ENCODE assay signal across 19 mouse cellular contexts in the genomic region with DNA sequence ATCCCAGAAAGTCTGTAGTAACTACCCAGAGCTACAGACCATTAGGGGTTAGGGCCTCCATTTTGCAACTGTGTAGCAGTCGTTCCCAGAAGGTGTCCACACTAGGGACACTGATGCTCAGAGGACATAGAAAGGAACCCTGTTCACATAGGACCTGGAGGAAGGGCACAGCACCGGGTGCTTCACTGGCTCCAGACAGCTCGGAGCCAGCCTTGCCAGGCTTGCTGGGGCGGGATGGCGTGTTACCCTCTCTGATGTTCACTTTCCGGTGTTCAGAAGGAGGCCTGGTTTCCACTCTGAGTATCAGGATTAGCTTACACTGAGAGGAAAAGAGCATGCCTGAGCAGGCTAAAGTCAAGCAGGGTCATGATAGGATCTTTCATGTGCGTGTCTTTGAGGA. TPM values are rescaled to one million over a fixed set of nuclear protein-coding genes. Genes with fewer than 3 reads are reported as not detected.
A peak's percentile ranks its signal among the peaks of the same experiment; 100 is the strongest.
DNase-seq lines count a peak whose midpoint lies in the region; TF ChIP-seq lines count a peak whose summit lies in the region.
"Had no signal": no experiment of that assay in that cellular context is flagged by ENCODE, and none has a peak within 500 bp of the region (broad histone marks: within the 10 kb centered on the region; RNA-seq: fewer than 3 reads in every experiment).

No protein-coding gene starts in this region.

- H3K27ac ChIP-seq in heart, embryonic 10.5 days, result 0 out of 2 replicates have a peak overlapping the region, but pooled peaks have one; percentile 22
- no peak overlapping the region for H3K27ac ChIP-seq in testis, adult 2 months (ENCODE audit: control insufficient read depth, insufficient read depth, low read depth, low read length)
- H3K27ac ChIP-seq: forebrain, embryonic 10.5 days; forebrain, embryonic 13.5 days; hindbrain, embryonic 12.5 days; hindbrain, embryonic 15.5 days had no signal

- H3K9me3 ChIP-seq in heart, embryonic 10.5 days, result no peaks in the 10 kb centered on the region
- H3K9me3 ChIP-seq: forebrain, embryonic 10.5 days; forebrain, embryonic 13.5 days; heart, embryonic 12.5 days; heart, embryonic 15.5 days; hindbrain, embryonic 12.5 days; hindbrain, embryonic 15.5 days had no signal

- no peaks in the 10 kb centered on the region for H3K27me3 ChIP-seq in heart, embryonic 10.5 days (ENCODE audit: insufficient read depth, poor library complexity, severe bottlenecking)
- H3K27me3 ChIP-seq in testis, adult 2 months (ENCODE audit: control insufficient read depth, insufficient read depth, low read length), result no peaks in the 10 kb centered on the region
- H3K27me3 ChIP-seq: forebrain, embryonic 13.5 days; heart, embryonic 12.5 days; heart, embryonic 15.5 days; hindbrain, embryonic 12.5 days; hindbrain, embryonic 15.5 days had no signal

- peaks cover 32% of the 10 kb centered on the region for H3K4me1 ChIP-seq in heart, embryonic 10.5 days
- peaks cover 2% of the 10 kb centered on the region; the same call in 1 of the 2 replicates for H3K4me1 ChIP-seq in testis, adult 2 months (ENCODE audit: control insufficient read depth, insufficient read depth, low read length)

- TF ChIP-seq POLR2A in testis, adult 2 months (IDR thresholded peaks at IDR 0.05; ENCODE audit: control insufficient read depth, low read depth, low read length), result no peak

- no peak overlapping the region for H3K4me3 ChIP-seq in heart, embryonic 10.5 days
- peak overlapping the region; percentile 90 for H3K4me3 ChIP-seq in testis, adult 2 months (ENCODE audit: control insufficient read depth, low read depth, low read length)
- H3K4me3 ChIP-seq: forebrain, embryonic 10.5 days; forebrain, embryonic 13.5 days; heart, embryonic 12.5 days; heart, embryonic 15.5 days; hindbrain, embryonic 12.5 days; hindbrain, embryonic 15.5 days had no signal

- H3K36me3 ChIP-seq in heart, embryonic 10.5 days, result no peaks in the 10 kb centered on the region
- H3K36me3 ChIP-seq in testis, adult 2 months (ENCODE audit: control insufficient read depth, insufficient read depth, low read length), result peaks cover 7% of the 10 kb centered on the region
- H3K36me3 ChIP-seq: forebrain, embryonic 10.5 days; heart, embryonic 12.5 days; heart, embryonic 15.5 days; hindbrain, embryonic 12.5 days; hindbrain, embryonic 15.5 days had no signal

- peak; percentile 1 for DNase-seq in adrenal gland, adult 2 months
- DNase-seq in adrenal gland, postnatal 4 days (ENCODE audit: low spot score in 2 of 2), result no peak
- peak; percentile 58 for DNase-seq in heart, embryonic 10.5 days (ENCODE audit: low spot score)
- DNase-seq in heart, postnatal 10 days, result no peak
- no peak for DNase-seq in testis, postnatal 14 days (ENCODE audit: low spot score)
- DNase-seq: adrenal gland, postnatal 36 days; cerebellum, adult 11 months; cerebellum, adult 8-10 months; cerebellum, postnatal 14 days; gastrocnemius, postnatal 10 days had no signal

- intact Hi-C loops in heart, postnatal 10 days (cut with DNase I), result no loop called here

- no peak for TF ChIP-seq CTCF in testis, adult 2 months (IDR thresholded peaks at IDR 0.05; ENCODE audit: control insufficient read depth, insufficient read depth, insufficient replicate concordance, low read depth, low read length)

- 87% methylated on average over 7 of the region's 7 CpGs for WGBS in heart, embryonic 10.5 days

RNA-seq across cellular contexts. Expression of gene Stk32c, which starts 2.8 kb away (rescaled TPM):
- 1 to 10 TPM; 2.8 to 3.1 TPM for total RNA-seq in adrenal gland, adult 2 months (2021)
- 3.1 and 7.4 TPM in 2 replicates for polyA plus RNA-seq in adrenal gland, adult 2 months (2012; rRNA removed)
- total RNA-seq in adrenal gland, postnatal 4 days (2021), result 1 to 10 TPM; 3.8 to 4.3 TPM
- polyA plus RNA-seq in heart, embryonic 10.5 days (2016; fragmentation: Nextera tagmentation; extraction: Ambion mirVana), result not detected in 2 replicates
- 1 to 10 TPM; 2.8 to 4.6 TPM for total RNA-seq in heart, postnatal 10 days (2021)
- polyA plus RNA-seq in testis, adult 2 months (2012; rRNA removed), result 5.1 and 5.6 TPM in 2 replicates
- total RNA-seq: granulocyte monocyte progenitor cell, adult 5-6 weeks; hematopoietic stem cell, adult 5-6 weeks had no signal
- polyA plus RNA-seq: heart, embryonic 12.5 days had no signal

RNA-seq across cellular contexts. Expression of gene Lrrc27, which starts 3.2 kb away (rescaled TPM):
- total RNA-seq in adrenal gland, adult 2 months (2021), result 1 to 10 TPM; 4.1 to 8.3 TPM
- 7.6 and 7.8 TPM in 2 replicates for polyA plus RNA-seq in adrenal gland, adult 2 months (2012; rRNA removed)
- 1 to 10 TPM; 4.5 to 5.6 TPM for total RNA-seq in adrenal gland, postnatal 4 days (2021)
- polyA plus RNA-seq in heart, embryonic 10.5 days (2016; fragmentation: Nextera tagmentation; extraction: Ambion mirVana), result 4.5 TPM in 2 replicates
- 10 to 100 TPM in 1 of 2 experiments, 1 to 10 TPM in 1; 9.3 to 10.0 TPM for total RNA-seq in heart, postnatal 10 days (2021)
- 863 and 972 TPM in 2 replicates for polyA plus RNA-seq in testis, adult 2 months (2012; rRNA removed)

RNA-seq across cellular contexts. Expression of gene Pwwp2b, which starts 32.3 kb away (rescaled TPM):
- total RNA-seq in adrenal gland, adult 2 months (2021), result 10 to 100 TPM in 1 of 2 experiments, 1 to 10 TPM in 1; 8.9 to 16.1 TPM
- polyA plus RNA-seq in adrenal gland, adult 2 months (2012; rRNA removed), result 19.6 and 24.4 TPM in 2 replicates
- 10 to 100 TPM; 18.2 to 21.0 TPM for total RNA-seq in adrenal gland, postnatal 4 days (2021)
- 10.5 and 11.1 TPM in 2 replicates for polyA plus RNA-seq in heart, embryonic 10.5 days (2016; fragmentation: Nextera tagmentation; extraction: Ambion mirVana)
- total RNA-seq in heart, postnatal 10 days (2021), result 1 to 10 TPM; 8.1 to 9.8 TPM
- polyA plus RNA-seq in testis, adult 2 months (2012; rRNA removed), result 304 and 317 TPM in 2 replicates

Comparison
In these comparisons a context has a peak if more than half of its experiments do, and no peak if none do; other contexts are left out.
1. DNase-seq: peak in adrenal gland, adult 2 months (single experiment) and heart, embryonic 10.5 days (single experiment); none in adrenal gland, postnatal 4 days (0 of 2), heart, postnatal 10 days (0 of 2) and testis, postnatal 14 days (single experiment).